Mouse (Mus musculus) intestine, embryonic 16.5 days (tissue): ENCODE measurements around the gene Tor1b. TPM values are rescaled to one million over a fixed set of nuclear protein-coding genes. Genes with fewer than 3 reads are reported as not detected.
"Not testable (repeated sequence)": the region's sequence is repeated elsewhere in the genome, so short reads cannot be mapped to it uniquely, and the experiment has no call there.

Experiments used
- ATAC-seq: fragments of 200-750 bp; cut with Nextera tagmentation; 2 replicates; pipeline ENCODE4 v1.8.0; 2017; ENCODE audit warnings: moderate TSS enrichment, moderate library complexity
- H3K27ac ChIP-seq: fragments of 300-500 bp; sonication (generic); 2 replicates; pipeline ENCODE4 v1.5.1; 2014; ENCODE audit warnings: mild to moderate bottlenecking, low read length
- H3K27me3 ChIP-seq: fragments of 300-500 bp; sonication (generic); replicated peaks from 2 replicates; pipeline ENCODE4 v1.6.1; 2014; ENCODE audit warnings: low read length, control low read depth, mixed read lengths; ENCODE audit not compliant: control insufficient read depth, insufficient read depth
- H3K36me3 ChIP-seq: fragments of 300-500 bp; sonication (generic); 2 replicates; pipeline ENCODE4 v1.6.1; 2014; ENCODE audit warnings: low read length, control low read depth; ENCODE audit not compliant: control insufficient read depth, insufficient read depth
- H3K4me1 ChIP-seq: fragments of 300-500 bp; sonication (generic); 2 replicates; pipeline ENCODE4 v1.6.1; 2014; ENCODE audit warnings: low read length, control low read depth, mixed read lengths; ENCODE audit not compliant: control insufficient read depth, insufficient read depth
- H3K4me2 ChIP-seq: fragments of 300-500 bp; sonication (generic); 2 replicates; pipeline ENCODE4 v1.6.1; 2014; ENCODE audit warnings: low read depth, low read length, control low read depth
- H3K4me3 ChIP-seq: fragments of 300-500 bp; sonication (generic); 2 replicates; pipeline ENCODE4 v1.5.1; 2014; ENCODE audit warnings: mild to moderate bottlenecking, low read length
- H3K9ac ChIP-seq: fragments of 300-500 bp; sonication (generic); 2 replicates; pipeline ENCODE4 v1.6.1; 2014; ENCODE audit warnings: low read depth, low read length
- H3K9me3 ChIP-seq: fragments of 300-500 bp; sonication (generic); 2 replicates; pipeline ENCODE4 v1.6.1; 2016; ENCODE audit warnings: low read length, control low read depth; ENCODE audit not compliant: control insufficient read depth
- WGBS: fragments of 180-500 bp; shearing (Covaris S2); extraction: QIAGEN DNeasy Blood & Tissue Kit; methylation state at CpG from one replicate; pipeline ENCODE4 v1.1.7; 2014; 5-methylcytosine and 5-hydroxymethylcytosine counted together
- polyA plus RNA-seq: library from polyadenylated mRNA; unstranded; fragments of >200 nt; fragmentation: Nextera tagmentation; extraction: Ambion mirVana; gene quantifications from 2 replicates; pipeline ENCODE4 v1.2.1, GENCODE M21; 2015

The Tor1b gene
- polyA plus RNA-seq, 1 experiment from 2014 or later, result 21.7 TPM

DNA sequence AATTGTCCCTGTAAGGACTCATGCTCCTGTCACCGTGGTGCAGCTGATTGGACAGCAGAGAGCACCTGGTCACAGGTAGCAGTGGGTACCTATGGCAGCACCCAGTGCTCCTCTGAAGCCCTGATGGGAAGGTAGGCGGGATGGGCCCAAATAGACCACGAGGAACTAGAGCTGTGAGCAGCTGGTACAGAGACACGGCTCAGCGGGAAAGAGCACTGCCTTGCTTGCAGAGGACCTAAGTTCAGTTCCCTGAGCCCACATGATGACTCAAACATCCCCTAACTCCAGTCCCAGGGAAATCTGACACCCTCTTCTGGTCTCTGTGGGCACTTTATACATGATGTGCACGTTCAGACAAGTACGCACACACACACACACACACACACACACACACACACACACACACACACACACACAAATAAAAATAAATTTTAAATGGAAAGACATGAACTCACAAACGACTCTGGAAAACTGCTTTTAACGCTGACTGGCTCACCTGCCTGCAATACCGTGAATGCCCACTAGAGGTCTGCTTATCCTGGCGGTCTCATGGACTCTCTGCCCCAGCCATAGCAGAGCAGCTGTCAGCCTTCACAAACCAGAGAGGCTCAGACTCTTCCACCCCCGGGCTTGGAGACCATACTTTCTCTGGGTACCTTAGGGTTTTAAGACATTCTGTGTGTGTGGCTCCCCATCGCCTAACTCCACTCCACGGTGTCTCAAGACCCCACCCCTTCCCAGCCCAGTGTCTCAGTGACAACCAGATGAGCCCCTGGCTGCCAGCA, 24.7 kb upstream of the Tor1b start:
- 25% methylated on average over 14 of the region's 14 CpGs for WGBS
- Histone ChIP-seq H3K4me2 (no peak overlapping the region), H3K9me3 (no peaks in the 10 kb centered on the region), H3K4me1 (peaks cover 21% of the 10 kb centered on the region), H3K9ac (no peak overlapping the region), H3K27ac (peak overlapping the region; percentile 34), H3K36me3 (no peaks in the 10 kb centered on the region), H3K27me3 (peaks cover 6% of the 10 kb centered on the region; the same call in 1 of the 2 replicates), H3K4me3 (no peak overlapping the region)
- ATAC-seq, result peak; percentile 47; the same call in 1 of the 2 replicates

DNA sequence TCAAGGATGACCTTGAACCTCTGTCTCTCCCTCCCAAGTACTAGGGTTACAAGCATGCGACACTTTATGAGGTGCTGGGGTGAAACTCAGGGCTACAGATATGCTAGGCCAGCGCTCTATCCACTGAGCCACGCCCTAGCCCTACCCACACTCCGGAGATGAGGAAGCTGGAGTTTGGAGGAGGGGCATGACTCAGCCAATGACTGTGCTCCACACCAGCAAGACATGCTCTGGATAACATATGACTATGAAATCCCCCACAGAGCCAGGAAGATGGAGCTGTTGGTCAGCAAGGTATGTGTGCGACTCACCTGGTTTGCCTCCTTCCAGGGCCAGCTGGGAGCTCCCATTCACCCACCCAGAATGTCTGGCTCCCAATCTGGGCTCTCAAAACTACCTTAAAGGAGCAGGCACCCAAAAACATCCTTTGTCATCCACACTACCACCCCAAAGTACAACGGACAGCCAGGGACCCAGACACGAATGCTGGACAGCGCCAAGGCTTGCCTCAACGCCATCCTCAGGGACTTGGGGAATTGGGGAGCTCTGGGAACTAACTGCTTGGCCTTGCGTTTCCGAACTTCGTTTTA, 23.8 kb upstream of the Tor1b start:
- no peaks in the 10 kb centered on the region for H3K9me3 ChIP-seq
- peak overlapping the region; percentile 42 for H3K4me3 ChIP-seq
- H3K4me1 ChIP-seq, result peaks cover 21% of the 10 kb centered on the region
- H3K9ac ChIP-seq, result peak overlapping the region; percentile 60
- no peak overlapping the region for H3K27ac ChIP-seq
- peak overlapping the region; percentile 76 for H3K4me2 ChIP-seq
- no peaks in the 10 kb centered on the region for H3K36me3 ChIP-seq
- 19% methylated on average over 12 of the region's 12 CpGs for WGBS
- peaks cover 3% of the 10 kb centered on the region; the same call in 1 of the 2 replicates for H3K27me3 ChIP-seq
- ATAC-seq, result peak; percentile 65

DNA sequence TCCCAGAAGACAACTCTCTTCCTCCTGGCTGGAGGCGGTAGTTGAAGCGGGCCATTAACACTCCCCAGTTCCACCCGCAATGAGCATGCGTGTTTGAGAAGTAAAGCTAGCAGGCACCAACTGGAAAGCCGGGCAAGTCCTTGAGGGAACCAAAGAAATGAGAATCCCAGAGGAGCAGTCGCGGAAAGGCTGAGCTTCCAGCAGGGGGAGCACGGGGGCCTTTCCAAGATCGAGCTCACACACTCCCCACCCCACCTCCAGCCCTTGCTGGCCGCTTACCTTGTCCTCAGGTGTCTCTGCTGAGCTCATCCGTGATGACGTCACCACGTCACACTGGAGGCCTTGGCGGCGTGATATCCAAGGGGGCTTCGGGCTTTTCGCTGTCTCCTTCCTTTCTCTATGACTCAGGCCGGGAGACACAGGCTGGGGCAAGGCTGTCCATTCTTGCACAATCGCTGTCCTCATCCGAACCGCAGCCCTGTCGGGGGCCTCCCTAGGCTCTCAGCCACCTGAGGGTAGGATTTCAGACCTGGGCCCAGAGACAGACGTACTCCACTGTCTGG, 23.2 kb upstream of the Tor1b start, which contains the start of gene Ptges:
TSS of gene Ptges (minus strand) at position 381 of the 563 bp plus-strand sequence.
- H3K36me3 ChIP-seq, result no peaks in the 10 kb centered on the region
- no peaks in the 10 kb centered on the region for H3K9me3 ChIP-seq
- H3K4me2 ChIP-seq, result peak within 1 kb of the TSS; percentile 76
- 0 out of 2 replicates have a peak within 1 kb of the TSS, but pooled peaks have one; percentile 24 for H3K27ac ChIP-seq
- H3K4me1 ChIP-seq, result peaks cover 21% of the 10 kb centered on the region
- ATAC-seq, result peak; percentile 70
- WGBS, result under 1% methylated on average over 23 of the region's 23 CpGs
- H3K27me3 ChIP-seq, result peaks cover 2% of the 10 kb centered on the region; the same call in 1 of the 2 replicates
- peak within 1 kb of the TSS; percentile 42 for H3K4me3 ChIP-seq
- peak within 1 kb of the TSS; percentile 60 for H3K9ac ChIP-seq

DNA sequence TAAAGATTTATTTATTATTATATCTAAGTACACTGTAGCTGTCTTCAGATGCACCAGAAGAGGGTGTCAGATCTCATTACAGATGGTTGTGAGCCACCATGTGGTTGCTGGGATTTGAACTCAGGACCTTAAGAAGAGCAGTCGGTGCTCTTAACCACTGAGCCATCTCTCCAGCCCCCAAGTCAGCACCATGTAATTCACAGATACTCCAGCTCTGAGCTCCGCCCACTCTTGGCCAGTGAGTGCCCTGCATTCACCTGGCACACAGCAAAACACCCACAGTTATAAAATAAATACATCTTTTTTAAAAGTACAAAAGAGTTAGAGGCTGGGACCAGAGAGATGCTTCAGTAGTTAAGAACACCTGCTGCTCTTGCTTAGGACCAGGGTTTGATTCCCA, 21.9 kb upstream of the Tor1b start:
- H3K4me1 ChIP-seq, result peaks cover 21% of the 10 kb centered on the region
- H3K4me2 ChIP-seq, H3K27me3 ChIP-seq, H3K4me3 ChIP-seq, H3K36me3 ChIP-seq, ATAC-seq, H3K27ac ChIP-seq, H3K9ac ChIP-seq, H3K9me3 ChIP-seq: not testable (repeated sequence)
- WGBS, result 79% methylated on average over 2 of the region's 2 CpGs

DNA sequence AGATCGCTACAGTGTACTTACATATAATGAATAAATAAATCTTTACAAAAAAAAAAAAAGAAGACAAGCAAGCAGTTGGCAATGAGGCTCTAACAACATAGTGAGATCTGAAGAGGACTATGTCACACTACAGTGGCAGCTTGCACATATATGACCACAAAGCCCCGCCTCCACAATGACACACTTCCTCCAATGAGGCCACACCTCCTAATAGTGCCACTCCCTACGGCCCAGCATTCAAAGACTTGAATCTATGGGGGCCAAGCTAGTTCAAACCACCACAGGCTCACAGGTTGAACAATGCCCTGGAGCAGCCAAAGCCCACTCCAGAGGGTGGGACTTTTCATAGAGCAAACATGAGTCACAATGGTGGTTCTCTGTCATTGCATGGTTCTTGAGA, 20.8 kb upstream of the Tor1b start:
- no peak overlapping the region for H3K4me3 ChIP-seq
- no peak overlapping the region for H3K4me2 ChIP-seq
- H3K9ac ChIP-seq, result no peak overlapping the region
- no peak for ATAC-seq
- no peak overlapping the region for H3K27ac ChIP-seq
- no peaks in the 10 kb centered on the region for H3K27me3 ChIP-seq
- peaks cover 21% of the 10 kb centered on the region for H3K4me1 ChIP-seq
- WGBS, result 83% methylated on average over 3 of the region's 3 CpGs
- H3K36me3 ChIP-seq, result no peaks in the 10 kb centered on the region
- H3K9me3 ChIP-seq, result no peaks in the 10 kb centered on the region

DNA sequence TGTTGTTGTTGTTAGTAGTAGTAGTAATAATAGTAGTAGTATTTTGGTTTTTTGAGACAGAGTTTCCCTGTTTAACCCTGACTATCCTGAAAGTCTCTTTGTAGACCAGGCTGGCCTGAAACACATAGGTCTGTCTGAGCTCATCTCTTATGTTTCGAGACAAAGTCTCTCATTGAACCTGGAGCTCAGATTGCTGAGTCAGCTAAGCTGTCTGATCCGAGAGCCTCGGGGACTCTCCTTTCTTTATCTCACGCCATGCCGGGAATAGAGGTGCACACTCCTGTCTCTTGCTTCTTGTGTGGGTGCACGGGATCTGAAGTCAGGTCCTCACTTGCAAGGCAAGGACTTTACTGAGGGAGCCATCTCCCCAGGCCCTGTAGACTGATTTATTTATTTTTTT, 19.7 kb upstream of the Tor1b start:
- Histone ChIP-seq H3K9me3 (no peaks in the 10 kb centered on the region), H3K4me3 (no peak overlapping the region), H3K9ac (no peak overlapping the region), H3K36me3 (no peaks in the 10 kb centered on the region), H3K4me1 (peaks cover 16% of the 10 kb centered on the region), H3K27me3 (no peaks in the 10 kb centered on the region), H3K4me2 (no peak overlapping the region), H3K27ac (no peak overlapping the region)
- WGBS, result 66% methylated on average over 6 of the region's 6 CpGs
- no peak for ATAC-seq

DNA sequence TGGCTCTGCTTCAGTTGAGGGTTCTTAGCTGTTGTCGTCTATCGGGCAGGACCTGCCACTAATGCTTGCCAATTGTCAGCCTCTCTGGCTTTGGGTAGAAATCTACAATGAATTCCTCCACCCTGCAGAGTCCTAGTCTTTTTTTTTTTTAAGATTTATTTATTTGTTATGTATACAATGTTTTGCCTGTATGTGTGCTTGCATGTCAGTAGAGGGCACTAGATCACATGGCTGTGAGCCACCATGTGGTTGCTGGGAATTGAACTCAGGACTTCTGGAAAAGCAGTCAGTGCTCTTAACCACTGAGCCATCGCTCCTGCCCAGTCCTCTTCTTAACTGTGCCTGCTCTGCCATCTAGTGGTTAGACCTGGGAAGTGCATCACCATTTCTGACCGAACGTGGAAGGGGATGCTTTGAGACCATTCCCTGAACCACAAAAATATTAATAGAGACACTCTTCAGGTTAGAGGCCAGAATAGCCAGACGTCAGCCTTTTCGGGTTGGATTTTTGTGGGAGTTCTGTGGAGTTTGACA, 18.8 kb upstream of the Tor1b start:
- peaks cover 9% of the 10 kb centered on the region for H3K4me1 ChIP-seq
- no peak overlapping the region for H3K4me3 ChIP-seq
- H3K36me3 ChIP-seq, result no peaks in the 10 kb centered on the region
- no peak overlapping the region for H3K4me2 ChIP-seq
- H3K9me3 ChIP-seq, result no peaks in the 10 kb centered on the region
- no peak for ATAC-seq
- no peaks in the 10 kb centered on the region for H3K27me3 ChIP-seq
- H3K27ac ChIP-seq, result no peak overlapping the region
- no peak overlapping the region for H3K9ac ChIP-seq
- WGBS, result 18% methylated on average over 7 of the region's 7 CpGs

DNA sequence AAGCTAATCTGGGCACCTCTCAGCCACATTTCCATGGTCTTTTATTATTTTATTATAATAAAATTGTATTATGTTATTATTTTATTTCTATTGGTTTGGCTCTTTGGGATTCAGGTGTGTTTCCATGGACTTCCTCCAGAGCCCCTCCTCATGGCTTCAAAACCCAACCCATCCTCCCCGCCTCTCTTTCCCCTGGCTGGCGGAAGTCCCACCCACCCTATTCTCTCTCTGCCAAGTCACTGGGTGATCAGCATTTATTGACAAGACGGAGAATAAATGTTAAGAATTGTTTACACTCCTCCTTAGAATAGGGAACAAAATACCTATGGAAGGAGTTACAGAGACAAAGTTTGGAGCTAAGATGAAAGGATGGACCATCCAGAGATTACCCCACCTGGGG, 16.0 kb upstream of the Tor1b start:
- H3K36me3 ChIP-seq, result no peaks in the 10 kb centered on the region
- no peaks in the 10 kb centered on the region for H3K4me1 ChIP-seq
- no peak overlapping the region for H3K4me3 ChIP-seq
- H3K9me3 ChIP-seq, result no peaks in the 10 kb centered on the region
- no peak overlapping the region for H3K27ac ChIP-seq
- no peaks in the 10 kb centered on the region for H3K27me3 ChIP-seq
- WGBS, result 77% methylated on average over 3 of the region's 3 CpGs
- no peak overlapping the region for H3K4me2 ChIP-seq
- ATAC-seq, result no peak
- H3K9ac ChIP-seq, result no peak overlapping the region

DNA sequence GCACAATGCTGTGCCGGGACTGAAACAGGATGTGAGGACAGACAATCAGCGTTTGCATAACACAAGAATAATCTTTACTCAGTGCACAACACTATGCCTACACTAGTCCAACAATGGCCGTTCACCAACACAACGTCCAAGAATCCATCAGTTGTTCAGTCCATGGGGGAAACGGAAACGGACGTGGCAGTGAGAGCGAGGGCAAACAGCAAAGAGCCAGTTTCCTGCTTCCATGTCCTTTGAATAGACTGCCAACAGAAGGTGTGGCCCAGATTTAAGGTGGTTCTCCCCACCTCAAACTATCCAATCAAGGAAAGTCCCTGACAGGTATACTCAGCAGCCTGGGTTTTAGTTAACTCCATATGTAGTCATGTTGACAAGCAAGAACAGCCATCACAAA, 15.0 kb upstream of the Tor1b start:
- Histone ChIP-seq H3K9me3 (no peaks in the 10 kb centered on the region), H3K4me1 (no peaks in the 10 kb centered on the region), H3K4me2 (no peak overlapping the region), H3K27me3 (no peaks in the 10 kb centered on the region), H3K4me3 (no peak overlapping the region), H3K9ac (no peak overlapping the region), H3K27ac (no peak overlapping the region), H3K36me3 (no peaks in the 10 kb centered on the region)
- 75% methylated on average over 8 of the region's 8 CpGs for WGBS
- no peak for ATAC-seq
